Mouse (Mus musculus) spleen, adult 2 months (tissue): Measurements from ENCODE around the gene Uhrf1bp1. TPM values are rescaled to one million over a fixed set of nuclear protein-coding genes. Genes with fewer than 3 reads are reported as not detected.

Experiments used
- DNase-seq, 2 experiments: peaks; one replicate each; pipeline versions ENCODE4 v3.0.0 to v3.0.0-alpha.2; 2012 to 2021; ENCODE audit warnings: low spot score in 2 of 2, low read depth in 1 of 2
- H3K27ac ChIP-seq: fragments of 200-500 bp; 2 replicates; pipeline ENCODE4 v1.5.1; 2012; ENCODE audit warnings: low read length, inconsistent platforms; ENCODE audit not compliant: insufficient read depth
- H3K27me3 ChIP-seq: fragments of 200-500 bp; 2 replicates; pipeline ENCODE4 v1.6.1; 2012; ENCODE audit warnings: mild to moderate bottlenecking, moderate library complexity, low read length, inconsistent platforms; ENCODE audit not compliant: control insufficient read depth, insufficient read depth
- H3K36me3 ChIP-seq: fragments of 200-500 bp; 2 replicates; pipeline ENCODE4 v1.6.1; 2012; ENCODE audit warnings: mild to moderate bottlenecking, low read length, inconsistent platforms; ENCODE audit not compliant: control insufficient read depth, insufficient read depth
- H3K4me1 ChIP-seq: fragments of 200-500 bp; 2 replicates; pipeline ENCODE4 v1.6.1; 2011; ENCODE audit warnings: inconsistent platforms; ENCODE audit not compliant: control insufficient read depth, insufficient read depth, insufficient read length
- H3K4me3 ChIP-seq: fragments of 200-500 bp; 2 replicates; pipeline ENCODE4 v1.5.1; 2011; ENCODE audit warnings: mild to moderate bottlenecking, inconsistent platforms; ENCODE audit not compliant: insufficient read depth, insufficient read length; ENCODE audit errors: extremely low read depth
- CTCF ChIP-seq: fragments of 200-500 bp; IDR thresholded peaks from 2 replicates; pipeline ENCODE4 v1.5.1; 2011; ENCODE audit warnings: mild to moderate bottlenecking, inconsistent platforms; ENCODE audit not compliant: insufficient read depth, insufficient read length, insufficient replicate concordance; ENCODE audit errors: extremely low read depth
- POLR2A ChIP-seq: fragments of 200-500 bp; IDR thresholded peaks from 2 replicates; pipeline ENCODE4 v1.6.1; 2011; ENCODE audit warnings: low read depth, low read length, inconsistent platforms
- WGBS: fragments of 180-500 bp; shearing (Covaris S2); methylation state at CpG from one replicate; pipeline ENCODE4 v1.1.7; 2018; 5-methylcytosine and 5-hydroxymethylcytosine counted together
- polyA plus RNA-seq: library from polyadenylated mRNA; depleted of rRNA; stranded (reverse); fragments of >200 nt; gene quantifications from 2 replicates; pipeline ENCODE4 v1.2.3, GENCODE M21; 2012; rRNA removed

Gene Uhrf1bp1
- polyA plus RNA-seq: 2.5 and 3.4 TPM in 2 replicates

- H3K4me1 ChIP-seq: no peaks in the 10 kb centered on the region; the same call in 1 of the 2 replicates
- H3K4me3 ChIP-seq: peak within 1 kb of the TSS; percentile 91
- peaks cover 1% of the 10 kb centered on the region; the same call in 1 of the 2 replicates for H3K36me3 ChIP-seq
- no peak within 1 kb of the TSS; the same call in 1 of the 2 replicates for H3K27ac ChIP-seq
- peaks cover 8% of the 10 kb centered on the region for H3K27me3 ChIP-seq
- TF ChIP-seq CTCF (no peak), POLR2A (no peak)
- WGBS: 1% methylated on average over 54 of the region's 54 CpGs
- DNase-seq: peak; percentile 45 to 66
These were observed at the start of gene Uhrf1bp1 for GRCm38 (mm10) chr17:27856265-27856797. Gene Uhrf1bp1 (plus strand): TSS chr17:27856441.

DNA sequence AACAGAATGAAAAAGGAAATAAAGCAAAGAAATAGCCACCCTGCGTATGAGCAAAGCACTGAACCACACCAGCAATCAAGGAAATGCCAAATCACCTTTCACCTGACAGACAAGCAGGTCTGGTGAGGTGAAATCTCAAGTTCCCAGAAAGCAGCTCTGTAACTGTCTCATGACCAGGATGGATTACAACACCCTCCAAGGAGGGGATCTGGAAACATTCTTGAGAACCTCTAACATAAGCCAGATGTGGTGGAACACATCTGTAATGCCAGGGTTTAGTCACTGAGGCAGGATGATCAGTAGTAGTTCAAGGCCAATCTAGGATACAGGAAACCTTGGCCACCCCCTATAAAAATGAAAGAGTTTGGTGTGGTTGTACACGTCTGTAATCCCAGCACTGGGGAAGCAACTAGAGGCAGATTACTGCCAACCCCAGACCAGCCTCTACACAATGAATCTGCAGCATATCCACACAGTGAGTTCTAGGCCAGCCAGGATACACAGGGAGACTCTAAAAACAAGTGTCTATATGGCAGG is 48.6 kb upstream of the Uhrf1bp1 start:
- Histone ChIP-seq H3K27ac (no peak overlapping the region), H3K36me3 (no peaks in the 10 kb centered on the region), H3K4me3 (no peak overlapping the region), H3K4me1 (peaks cover 5% of the 10 kb centered on the region; the same call in 1 of the 2 replicates), H3K27me3 (no peaks in the 10 kb centered on the region)
- DNase-seq: no peak
- 69% methylated on average over 2 of the region's 2 CpGs for WGBS
- TF ChIP-seq CTCF: no peak
- TF ChIP-seq POLR2A: no peak

DNA sequence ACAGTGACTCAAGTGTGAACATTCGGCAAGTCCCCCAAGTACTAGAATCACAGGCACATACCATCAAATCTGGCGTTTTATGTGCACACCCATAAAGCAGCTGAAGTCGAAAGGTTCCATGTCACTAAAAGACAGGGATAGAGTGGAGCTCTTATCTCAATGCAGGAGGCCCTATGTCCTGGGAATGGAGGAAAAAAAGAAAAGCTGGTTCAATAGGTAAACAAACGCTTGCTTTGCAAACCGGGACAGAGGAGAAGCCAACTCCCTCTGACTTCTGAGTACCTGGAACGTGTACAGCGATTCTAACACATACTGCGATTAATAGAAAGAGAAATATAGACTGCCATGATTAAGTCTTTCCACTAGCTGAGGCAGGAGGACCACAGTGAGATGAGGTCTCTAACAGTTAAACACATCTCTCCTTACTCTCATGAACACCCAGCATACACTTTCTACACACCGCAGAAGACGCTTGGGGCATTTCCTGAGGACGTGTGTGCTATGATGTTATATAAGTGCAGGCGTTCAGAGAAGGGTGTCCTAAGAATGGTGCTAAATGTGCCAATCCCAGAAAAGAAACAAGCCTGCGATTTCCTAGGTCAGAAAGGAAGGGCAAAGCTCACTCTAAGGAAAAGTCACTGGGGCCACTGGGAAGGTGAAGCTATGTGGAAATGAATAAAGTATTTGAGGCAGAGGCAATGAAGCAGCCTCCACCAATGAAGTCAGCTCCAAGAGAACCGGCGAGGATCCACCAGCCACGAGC is 45.5 kb upstream of the Uhrf1bp1 start:
- DNase-seq: no peak
- Histone ChIP-seq H3K27ac (no peak overlapping the region), H3K4me3 (no peak overlapping the region), H3K4me1 (peaks cover 5% of the 10 kb centered on the region; the same call in 1 of the 2 replicates), H3K36me3 (no peaks in the 10 kb centered on the region), H3K27me3 (no peaks in the 10 kb centered on the region)
- TF ChIP-seq POLR2A (no peak), CTCF (no peak)
- WGBS: 77% methylated on average over 16 of the region's 16 CpGs

GRCm38 (mm10) chr17:27811980-27812379 is 44.3 kb upstream of the Uhrf1bp1 start:
- Histone ChIP-seq H3K4me1 (peaks cover 5% of the 10 kb centered on the region; the same call in 1 of the 2 replicates), H3K36me3 (no peaks in the 10 kb centered on the region), H3K27ac (no peak overlapping the region), H3K4me3 (no peak overlapping the region), H3K27me3 (no peaks in the 10 kb centered on the region)
- no peak for DNase-seq
- no peak for TF ChIP-seq CTCF
- no peak for TF ChIP-seq POLR2A
- WGBS: 71% methylated on average over 3 of the region's 3 CpGs

DNA sequence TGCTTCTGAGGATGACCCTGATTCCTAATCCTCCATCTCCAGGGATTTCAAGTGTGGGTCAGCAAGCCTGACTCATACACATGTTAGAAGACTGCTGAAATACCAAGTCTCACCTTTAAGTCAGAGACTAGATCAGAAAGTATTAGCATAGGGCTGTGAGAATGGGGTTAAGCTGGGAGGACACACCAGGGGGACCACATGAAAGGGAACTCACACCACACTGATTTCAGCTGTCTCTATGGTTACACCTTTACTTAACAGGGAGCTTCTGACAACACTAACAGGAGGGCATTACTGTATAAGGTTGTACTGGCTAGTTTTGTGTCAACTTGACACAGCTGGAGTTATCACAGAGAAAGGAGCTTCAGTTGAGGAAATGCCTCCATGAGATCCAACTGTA is 41.6 kb upstream of the Uhrf1bp1 start:
- DNase-seq: no peak
- no peak for TF ChIP-seq POLR2A
- TF ChIP-seq CTCF: no peak
- no peak overlapping the region for H3K27ac ChIP-seq
- H3K4me3 ChIP-seq: no peak overlapping the region
- no peaks in the 10 kb centered on the region for H3K36me3 ChIP-seq
- peaks cover 11% of the 10 kb centered on the region; the same call in 1 of the 2 replicates for H3K4me1 ChIP-seq
- no peaks in the 10 kb centered on the region for H3K27me3 ChIP-seq

- H3K36me3 ChIP-seq: no peaks in the 10 kb centered on the region
- H3K27ac ChIP-seq: 0 out of 2 replicates have a peak overlapping the region, but pooled peaks have one; percentile 83
- WGBS: 28% methylated on average over 7 of the region's 7 CpGs
- H3K4me3 ChIP-seq: peak overlapping the region; percentile 88
- TF ChIP-seq CTCF (no peak), POLR2A (no peak)
- H3K27me3 ChIP-seq: no peaks in the 10 kb centered on the region
- no peak for DNase-seq
- H3K4me1 ChIP-seq: peaks cover 12% of the 10 kb centered on the region; the same call in 1 of the 2 replicates
These were observed 37.2 kb upstream of the Uhrf1bp1 start for GRCm38 (mm10) chr17:27819011-27819410.

GRCm38 (mm10) chr17:27819521-27819970 is 36.7 kb upstream of the Uhrf1bp1 start:
- H3K36me3 ChIP-seq: no peaks in the 10 kb centered on the region
- 2% methylated on average over 20 of the region's 20 CpGs for WGBS
- H3K27me3 ChIP-seq: no peaks in the 10 kb centered on the region
- peak overlapping the region; percentile 83 for H3K27ac ChIP-seq
- TF ChIP-seq POLR2A: no peak
- peaks cover 12% of the 10 kb centered on the region; the same call in 1 of the 2 replicates for H3K4me1 ChIP-seq
- H3K4me3 ChIP-seq: peak overlapping the region; percentile 88
- no peak for DNase-seq
